Mouse (Mus musculus) lung, embryonic 14.5 days (tissue): ENCODE results near the gene Ulk4. TPM values are rescaled to one million over a fixed set of nuclear protein-coding genes. Genes with fewer than 3 reads are reported as not detected.

Experiments
- ATAC-seq: fragments of 200-750 bp; cut with Nextera tagmentation; 2 replicates; pipeline ENCODE4 v1.8.0; 2017; ENCODE audit warnings: mild to moderate bottlenecking, moderate TSS enrichment, moderate library complexity; ENCODE audit not compliant: insufficient read depth
- DNase-seq: peaks from one replicate; pipeline ENCODE4 v3.0.0-alpha.2; 2015
- H3K27ac ChIP-seq: fragments of 300-500 bp; sonication (generic); 2 replicates; pipeline ENCODE4 v1.5.1; 2014; ENCODE audit warnings: low read depth, mild to moderate bottlenecking, moderate library complexity
- H3K27me3 ChIP-seq: fragments of 300-500 bp; sonication (generic); 2 replicates; pipeline ENCODE4 v1.6.1; 2014; ENCODE audit warnings: low read length, control low read depth; ENCODE audit not compliant: insufficient read depth
- H3K36me3 ChIP-seq: fragments of 300-500 bp; sonication (generic); 2 replicates; pipeline ENCODE4 v1.6.1; 2014; ENCODE audit warnings: control low read depth; ENCODE audit not compliant: insufficient read depth
- H3K4me1 ChIP-seq: fragments of 300-500 bp; sonication (generic); 2 replicates; pipeline ENCODE4 v1.6.1; 2014; ENCODE audit warnings: antibody characterized with exemption, control low read depth; ENCODE audit not compliant: insufficient read depth
- H3K4me2 ChIP-seq: fragments of 300-500 bp; sonication (generic); 2 replicates; pipeline ENCODE4 v1.6.1; 2014; ENCODE audit warnings: mild to moderate bottlenecking
- H3K4me3 ChIP-seq: fragments of 300-500 bp; sonication (generic); 2 replicates; pipeline ENCODE4 v1.5.1; 2014; ENCODE audit warnings: low read depth, low read length
- H3K9ac ChIP-seq: fragments of 300-500 bp; sonication (generic); 2 replicates; pipeline ENCODE4 v1.6.1; 2014
- H3K9me3 ChIP-seq: fragments of 300-500 bp; sonication (generic); 2 replicates; pipeline ENCODE4 v1.6.1; 2016; ENCODE audit warnings: low read depth, low read length, control low read depth
- CTCF ChIP-seq: IDR thresholded peaks from 2 replicates; pipeline ENCODE4 v1.5.1; 2016; ENCODE audit warnings: antibody characterized with exemption, low read depth
- WGBS: fragments of 180-500 bp; shearing (Covaris S2); extraction: QIAGEN DNeasy Blood & Tissue Kit; methylation state at CpG from one replicate; pipeline ENCODE4 v1.1.7; 2014; 5-methylcytosine and 5-hydroxymethylcytosine counted together
- polyA plus RNA-seq: library from polyadenylated mRNA; unstranded; fragments of >200 nt; fragmentation: Nextera tagmentation; extraction: Ambion mirVana; gene quantifications from 2 replicates; pipeline ENCODE4 v1.2.1, GENCODE M21; 2014

Ulk4 gene
- polyA plus RNA-seq, 1 experiment from 2014 or later = 125 TPM

GRCm38 (mm10) chr9:120930811-120931210 lies 346.2 kb downstream of the Ulk4 start:
- Histone ChIP-seq H3K27me3 (no peaks in the 10 kb centered on the region), H3K4me3 (no peak overlapping the region), H3K4me2 (no peak overlapping the region), H3K27ac (no peak overlapping the region), H3K9me3 (no peaks in the 10 kb centered on the region), H3K4me1 (no peaks in the 10 kb centered on the region; the same call in 1 of the 2 replicates), H3K36me3 (no peaks in the 10 kb centered on the region), H3K9ac (no peak overlapping the region)
- no peak for ATAC-seq
- 56% methylated on average over 8 of the region's 8 CpGs for WGBS
- no peak for DNase-seq
- TF ChIP-seq CTCF = no peak

- Histone ChIP-seq H3K4me2 (no peak overlapping the region), H3K9ac (no peak overlapping the region), H3K36me3 (no peaks in the 10 kb centered on the region), H3K27me3 (no peaks in the 10 kb centered on the region), H3K4me1 (no peaks in the 10 kb centered on the region), H3K4me3 (no peak overlapping the region), H3K27ac (no peak overlapping the region), H3K9me3 (no peaks in the 10 kb centered on the region)
- DNase-seq (no peak), ATAC-seq (no peak)
- TF ChIP-seq CTCF = no peak
- WGBS = 93% methylated on average over 12 of the region's 12 CpGs
Observed at GRCm38 (mm10) chr9:120930021-120930420, 347.0 kb downstream of the Ulk4 start.

- Histone ChIP-seq H3K36me3 (no peaks in the 10 kb centered on the region), H3K4me3 (no peak within 1 kb of the TSS), H3K9ac (no peak within 1 kb of the TSS), H3K9me3 (no peaks in the 10 kb centered on the region), H3K4me2 (no peak within 1 kb of the TSS), H3K4me1 (no peaks in the 10 kb centered on the region), H3K27ac (no peak within 1 kb of the TSS), H3K27me3 (no peaks in the 10 kb centered on the region)
- TF ChIP-seq CTCF = no peak
- DNase-seq = no peak
- no peak for ATAC-seq
- WGBS = 80% methylated on average over 11 of the region's 11 CpGs
Observed at GRCm38 (mm10) chr9:120929081-120929480, 347.9 kb downstream of the Ulk4 start, which contains the start of gene Ctnnb1. TSS of gene Ctnnb1 (plus strand) at chr9:120929216.

GRCm38 (mm10) chr9:120926939-120927606 lies 349.9 kb downstream of the Ulk4 start:
- no peak for TF ChIP-seq CTCF

GRCm38 (mm10) chr9:120926126-120926525 lies 350.9 kb downstream of the Ulk4 start:
- ATAC-seq (no peak), DNase-seq (no peak)
- Histone ChIP-seq H3K4me3 (no peak overlapping the region), H3K4me2 (no peak overlapping the region), H3K27me3 (no peaks in the 10 kb centered on the region), H3K9me3 (no peaks in the 10 kb centered on the region), H3K4me1 (no peaks in the 10 kb centered on the region), H3K36me3 (no peaks in the 10 kb centered on the region), H3K27ac (no peak overlapping the region), H3K9ac (no peak overlapping the region)
- 20% methylated on average over 1 of the region's 1 CpGs for WGBS
- TF ChIP-seq CTCF = no peak

More at GRCm38 (mm10) chr9:120926939-120927606, 349.9 kb downstream of the Ulk4 start:
- Histone ChIP-seq H3K27me3 (no peaks in the 10 kb centered on the region), H3K4me3 (no peak overlapping the region), H3K4me2 (no peak overlapping the region), H3K4me1 (no peaks in the 10 kb centered on the region), H3K27ac (no peak overlapping the region), H3K9ac (no peak overlapping the region), H3K36me3 (no peaks in the 10 kb centered on the region), H3K9me3 (no peaks in the 10 kb centered on the region)
- ATAC-seq = no peak; the same call in 1 of the 2 replicates
- peak; percentile 27 for DNase-seq
- WGBS = 9% methylated on average over 9 of the region's 9 CpGs

- Histone ChIP-seq H3K9ac (no peak overlapping the region), H3K27me3 (no peaks in the 10 kb centered on the region), H3K36me3 (no peaks in the 10 kb centered on the region), H3K4me3 (no peak overlapping the region), H3K9me3 (no peaks in the 10 kb centered on the region), H3K4me1 (peaks cover 3% of the 10 kb centered on the region; the same call in 1 of the 2 replicates), H3K27ac (no peak overlapping the region), H3K4me2 (no peak overlapping the region)
- WGBS = 56% methylated on average over 5 of the region's 5 CpGs
- DNase-seq (peak; percentile 20), ATAC-seq (peak; percentile 74)
- no peak for TF ChIP-seq CTCF
Observed at GRCm38 (mm10) chr9:120919130-120919529, 357.9 kb downstream of the Ulk4 start.

GRCm38 (mm10) chr9:120918642-120919041 lies 358.4 kb downstream of the Ulk4 start:
- Histone ChIP-seq H3K9ac (no peak overlapping the region), H3K4me3 (no peak overlapping the region), H3K27me3 (no peaks in the 10 kb centered on the region), H3K4me1 (peaks cover 3% of the 10 kb centered on the region; the same call in 1 of the 2 replicates), H3K9me3 (no peaks in the 10 kb centered on the region), H3K4me2 (no peak overlapping the region), H3K36me3 (no peaks in the 10 kb centered on the region), H3K27ac (no peak overlapping the region)
- TF ChIP-seq CTCF = no peak
- ATAC-seq = peak; percentile 75; the same call in 1 of the 2 replicates
- WGBS = 6% methylated on average over 6 of the region's 6 CpGs
- DNase-seq = peak; percentile 69
